Mouse (Mus musculus) cerebellum, adult 2 months (tissue): ENCODE measurements around the gene C3. TPM values are rescaled to one million over a fixed set of nuclear protein-coding genes. Genes with fewer than 3 reads are reported as not detected.

Experiments
- DNase-seq, 2 experiments: peaks; one replicate each; pipeline ENCODE4 v3.0.0; 2021
- H3K27ac ChIP-seq: fragments of 200-500 bp; 2 replicates; pipeline ENCODE4 v1.5.1; 2012; ENCODE audit warnings: low read length, control low read depth, inconsistent platforms; ENCODE audit not compliant: insufficient read depth
- H3K27me3 ChIP-seq: fragments of 200-500 bp; 2 replicates; pipeline ENCODE4 v1.6.1; 2012; ENCODE audit warnings: inconsistent platforms, mild to moderate bottlenecking, low read length, moderate library complexity; ENCODE audit not compliant: control insufficient read depth, insufficient read depth
- H3K4me1 ChIP-seq: fragments of 200-500 bp; 2 replicates; pipeline ENCODE4 v1.6.1; 2011; ENCODE audit warnings: low read length; ENCODE audit not compliant: control insufficient read depth, insufficient read depth
- H3K4me3 ChIP-seq: fragments of 200-500 bp; replicated peaks from 2 replicates; pipeline ENCODE3; 2011; ENCODE audit warnings: mild to moderate bottlenecking, low read depth, low read length, control low read depth; ENCODE audit not compliant: insufficient read depth
- CTCF ChIP-seq: fragments of 200-500 bp; IDR thresholded peaks from 2 replicates; pipeline ENCODE4 v1.5.1; 2011; ENCODE audit warnings: low read depth, mild to moderate bottlenecking, control low read depth, low read length, moderate library complexity, borderline replicate concordance; ENCODE audit not compliant: insufficient read depth
- POLR2A ChIP-seq: fragments of 200-500 bp; IDR thresholded peaks from 2 replicates; pipeline ENCODE4 v1.6.1; 2011; ENCODE audit warnings: low read length, control low read depth, borderline replicate concordance; ENCODE audit not compliant: insufficient read depth
- WGBS: fragments of 180-500 bp; shearing (Covaris S2); methylation state at CpG from one replicate; pipeline ENCODE4 v1.1.7; 2018; 5-methylcytosine and 5-hydroxymethylcytosine counted together
- polyA plus RNA-seq: library from polyadenylated mRNA; depleted of rRNA; stranded (reverse); fragments of >200 nt; gene quantifications from 2 replicates; pipeline ENCODE4 v1.2.3, GENCODE M21; 2012; rRNA removed

The C3 gene
- polyA plus RNA-seq, 1 experiment = 1.3 TPM

DNA sequence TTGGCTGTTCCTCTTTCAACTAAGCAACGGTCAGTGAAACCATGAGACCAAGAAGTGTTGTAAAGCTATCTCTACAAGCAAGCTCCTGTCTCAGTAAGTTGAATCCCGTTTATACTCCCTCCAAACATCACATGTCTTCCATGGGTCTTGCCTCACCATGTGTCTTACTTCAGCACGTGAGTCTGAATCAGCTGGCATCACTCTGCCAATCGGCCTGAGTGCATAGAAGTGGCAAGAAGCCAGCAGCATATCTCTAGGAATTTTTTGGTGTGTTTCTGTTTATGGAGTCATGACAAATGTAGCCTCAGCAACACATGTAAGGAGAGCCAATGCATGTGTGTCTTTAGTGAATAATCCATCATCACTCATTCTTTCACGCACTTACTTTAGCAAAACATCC, 55.6 kb downstream of the C3 start:
- no peaks in the 10 kb centered on the region for H3K27me3 ChIP-seq
- no peak for DNase-seq
- no peak overlapping the region for H3K27ac ChIP-seq
- 51% methylated on average over 5 of the region's 5 CpGs for WGBS
- no peak for TF ChIP-seq CTCF
- TF ChIP-seq POLR2A = no peak
- H3K4me3 ChIP-seq = no peak overlapping the region
- no peaks in the 10 kb centered on the region for H3K4me1 ChIP-seq

DNA sequence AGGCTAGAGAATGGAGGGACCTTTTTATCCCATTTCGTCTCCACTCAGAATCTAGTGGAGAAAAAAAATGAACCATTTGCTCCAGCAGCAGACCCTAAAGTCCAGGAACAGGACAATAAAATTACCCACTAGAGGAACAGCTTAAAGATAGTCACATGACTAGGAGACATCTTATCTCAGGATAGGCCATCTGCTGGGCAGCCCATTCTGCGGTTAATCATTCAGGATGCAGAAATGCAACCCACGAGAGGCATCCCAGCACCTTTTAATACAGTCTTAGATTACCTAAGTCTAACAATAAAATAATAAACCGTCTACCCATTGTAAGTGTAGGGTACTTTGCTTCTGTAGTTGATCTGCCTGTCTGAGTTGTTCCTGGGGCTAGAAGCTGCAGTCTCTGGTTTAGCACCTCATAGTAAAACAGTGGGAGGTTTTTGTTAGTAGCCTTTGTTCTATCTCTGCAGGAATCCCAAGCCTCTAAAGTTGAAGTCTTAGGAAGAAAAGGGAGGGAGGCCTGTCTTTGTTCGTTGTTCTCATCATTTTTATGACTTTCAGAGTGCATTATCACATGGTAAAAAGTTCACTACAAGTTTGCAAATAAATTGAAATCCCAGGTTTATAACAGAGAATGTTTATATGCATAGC, 57.2 kb downstream of the C3 start:
- DNase-seq = no peak
- Histone ChIP-seq H3K27me3 (no peaks in the 10 kb centered on the region), H3K27ac (no peak overlapping the region), H3K4me1 (no peaks in the 10 kb centered on the region), H3K4me3 (no peak overlapping the region)
- no peak for TF ChIP-seq POLR2A
- TF ChIP-seq CTCF = no peak
- WGBS = 58% methylated on average over 5 of the region's 5 CpGs

DNA sequence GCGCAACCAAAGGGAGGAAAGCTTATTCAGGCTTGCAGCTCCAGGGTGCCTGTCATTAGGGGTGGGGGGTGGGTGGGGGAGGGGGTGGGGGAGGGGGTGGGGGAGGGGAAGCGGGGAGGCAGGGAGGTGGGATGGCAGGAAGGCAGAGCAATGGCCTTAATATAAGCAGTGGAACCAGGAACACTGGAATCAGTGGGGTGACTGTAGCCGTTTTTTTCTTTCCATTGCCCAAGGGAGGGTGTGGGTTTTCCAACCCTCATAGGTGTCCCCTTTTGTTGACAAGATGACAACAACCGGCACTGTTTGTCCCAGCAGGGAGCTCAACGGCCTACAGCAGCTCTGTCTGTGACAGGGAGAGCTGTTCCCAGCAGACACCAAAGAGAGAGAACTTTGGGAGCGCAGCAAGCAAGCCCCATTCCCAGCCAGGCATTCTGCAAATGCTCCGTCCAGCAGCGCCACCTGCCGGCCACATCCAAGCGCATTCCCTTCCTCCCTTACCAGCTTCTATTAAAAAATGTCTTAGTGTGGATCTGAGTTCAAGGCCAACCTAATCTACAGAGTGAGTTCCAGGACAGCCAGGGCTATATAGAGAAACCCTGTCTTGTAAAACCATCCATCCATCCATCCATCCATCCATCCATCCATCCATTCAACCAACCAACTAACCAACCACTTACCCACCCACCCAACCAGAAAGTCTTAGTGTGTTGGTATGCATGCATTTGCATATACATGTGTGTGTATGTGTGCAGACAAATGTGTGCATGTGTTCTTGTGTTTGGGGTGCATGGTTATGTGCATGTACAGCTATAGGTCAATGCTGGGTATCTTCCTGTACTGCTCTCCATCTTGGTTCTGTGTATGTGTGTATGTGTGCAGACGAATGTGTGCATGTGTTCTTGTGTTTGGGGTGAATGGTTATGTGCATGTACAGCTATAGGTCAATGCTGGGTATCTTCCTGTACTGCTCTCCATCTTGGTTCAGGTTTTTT, 60.8 kb downstream of the C3 start:
- Histone ChIP-seq H3K4me1 (no peaks in the 10 kb centered on the region), H3K27me3 (no peaks in the 10 kb centered on the region), H3K27ac (no peak overlapping the region), H3K4me3 (no peak overlapping the region)
- TF ChIP-seq CTCF (peak; percentile 91), POLR2A (no peak)
- DNase-seq = peak; percentile 78 to 91
- 11% methylated on average over 11 of the region's 11 CpGs for WGBS

Other genes starting within 250 kb of the C3 start
- gene Acer1, start 246.0 kb downstream of the C3 start, polyA plus RNA-seq = not detected in 2 replicates
- gene Clpp, start 237.8 kb downstream of the C3 start, polyA plus RNA-seq = 167 and 175 TPM in 2 replicates
- 56.7 and 70.4 TPM in 2 replicates for gene Alkbh7, start 230.8 kb downstream of the C3 start, polyA plus RNA-seq
- 0.41 TPM in 1 of 2 replicates, not detected in the other for gene Pspn, start 228.1 kb downstream of the C3 start, polyA plus RNA-seq
- 81.0 and 85.3 TPM in 2 replicates for gene Gtf2f1, start 216.8 kb downstream of the C3 start, polyA plus RNA-seq
- 0.10 and 0.34 TPM in 2 replicates for gene Gm17949, start 216.7 kb downstream of the C3 start, polyA plus RNA-seq
- gene Khsrp, start 196.6 kb downstream of the C3 start, polyA plus RNA-seq = 67.7 and 70.3 TPM in 2 replicates
- gene Slc25a41, start 186.5 kb downstream of the C3 start, polyA plus RNA-seq = 0.17 and 0.29 TPM in 2 replicates
- 2.8 and 3.3 TPM in 2 replicates for gene Crb3, start 169.0 kb downstream of the C3 start, polyA plus RNA-seq
- 178 and 211 TPM in 2 replicates for gene Slc25a23, start 168.3 kb downstream of the C3 start, polyA plus RNA-seq
- 1.1 and 2.1 TPM in 2 replicates for gene Dennd1c, start 149.6 kb downstream of the C3 start, polyA plus RNA-seq
- gene Tubb4a, start 140.4 kb downstream of the C3 start, polyA plus RNA-seq = 1,121 and 1,177 TPM in 2 replicates
- 5.8 and 7.7 TPM in 2 replicates for gene Tnfsf9, start 122.8 kb downstream of the C3 start, polyA plus RNA-seq
- gene Cd70, start 78.4 kb downstream of the C3 start, polyA plus RNA-seq = 11.7 and 12.5 TPM in 2 replicates
- gene Tnfsf14, start 34.0 kb downstream of the C3 start, polyA plus RNA-seq = not detected in 2 replicates
- gene Gpr108, start 20.3 kb upstream of the C3 start, polyA plus RNA-seq = 44.0 and 46.9 TPM in 2 replicates
- 8.5 and 10.1 TPM in 2 replicates for gene Trip10, start 21.3 kb upstream of the C3 start, polyA plus RNA-seq
- gene Vav1, start 51.0 kb upstream of the C3 start, polyA plus RNA-seq = 1.2 and 1.5 TPM in 2 replicates
- gene Adgre1, start 130.6 kb upstream of the C3 start, polyA plus RNA-seq = 1.0 and 1.6 TPM in 2 replicates